In the genomic region with DNA sequence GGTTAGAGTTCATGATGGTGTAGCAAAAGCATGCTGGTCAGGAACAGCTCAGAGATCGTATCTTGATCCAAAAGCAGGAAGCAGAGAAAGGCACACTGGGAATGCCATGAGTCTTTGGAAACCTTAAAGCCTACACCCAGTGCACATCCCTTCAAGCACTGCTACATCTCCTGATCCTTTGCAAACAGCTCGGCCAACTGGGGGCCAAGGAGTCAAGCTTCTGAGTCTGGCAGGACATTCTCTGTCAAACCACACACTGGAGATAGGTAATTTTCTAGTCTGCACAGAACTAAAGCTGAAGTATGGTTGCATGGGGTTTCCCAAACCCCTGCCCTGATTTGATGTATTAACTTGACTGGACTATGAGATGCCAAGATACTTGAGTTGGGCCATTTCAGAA, we compare ENCODE assay signal across 32 mouse cellular contexts. TPM values are rescaled to one million over a fixed set of nuclear protein-coding genes. Genes with fewer than 3 reads are reported as not detected.
"Had no signal": no experiment of that assay in that cellular context is flagged by ENCODE, and none has a peak within 500 bp of the region (broad histone marks: within the 10 kb centered on the region; RNA-seq: fewer than 3 reads in every experiment).

No protein-coding gene starts in this region.

- H3K9ac ChIP-seq: embryonic facial prominence, embryonic 12.5 days; embryonic facial prominence, embryonic 13.5 days; embryonic facial prominence, embryonic 15.5 days; forebrain, embryonic 12.5 days; forebrain, embryonic 13.5 days; forebrain, embryonic 15.5 days; forebrain, postnatal 0 days had no signal

- H3K4me2 ChIP-seq: embryonic facial prominence, embryonic 12.5 days; embryonic facial prominence, embryonic 13.5 days; embryonic facial prominence, embryonic 15.5 days; forebrain, embryonic 12.5 days; forebrain, embryonic 13.5 days; forebrain, embryonic 15.5 days had no signal

- H3K4me3 ChIP-seq: embryonic facial prominence, embryonic 10.5 days; embryonic facial prominence, embryonic 12.5 days; embryonic facial prominence, embryonic 13.5 days; embryonic facial prominence, embryonic 15.5 days; erythroblast, embryonic 14.5 days; forebrain, embryonic 10.5 days; forebrain, embryonic 12.5 days; forebrain, embryonic 13.5 days; forebrain, embryonic 15.5 days; gastrocnemius, adult 2 months; heart, adult 2 months had no signal

- ATAC-seq: forebrain, embryonic 13.5 days; forebrain, embryonic 14.5 days; forebrain, embryonic 15.5 days; forebrain, embryonic 16.5 days; forebrain, postnatal 0 days had no signal

- H3K27me3 ChIP-seq: embryonic facial prominence, embryonic 12.5 days; embryonic facial prominence, embryonic 13.5 days; embryonic facial prominence, embryonic 15.5 days; forebrain, embryonic 12.5 days; forebrain, embryonic 13.5 days; forebrain, embryonic 15.5 days had no signal

- H3K9me3 ChIP-seq: embryonic facial prominence, embryonic 10.5 days; embryonic facial prominence, embryonic 12.5 days; embryonic facial prominence, embryonic 13.5 days; embryonic facial prominence, embryonic 15.5 days; forebrain, embryonic 10.5 days; forebrain, embryonic 12.5 days; forebrain, embryonic 13.5 days; forebrain, embryonic 15.5 days had no signal

- H3K27ac ChIP-seq: embryonic facial prominence, embryonic 10.5 days; embryonic facial prominence, embryonic 12.5 days; embryonic facial prominence, embryonic 13.5 days; embryonic facial prominence, embryonic 15.5 days; forebrain, embryonic 10.5 days; forebrain, embryonic 12.5 days; forebrain, embryonic 13.5 days; forebrain, embryonic 15.5 days; gastrocnemius, adult 2 months; heart, adult 2 months had no signal

- DNase-seq: cerebellum, adult 8-10 months; cerebellum, adult 9-10 months; cerebellum, adult 9-11 months; cerebellum, postnatal 10 days; cerebellum, postnatal 14 days; cerebellum, postnatal 25 days; cerebellum, postnatal 36 days; embryo, embryonic 11 days; forebrain, postnatal 0 days; gastrocnemius, adult 2 months; gastrocnemius, postnatal 10 days; gastrocnemius, postnatal 14 days; gastrocnemius, postnatal 25 days; gastrocnemius, postnatal 36 days; heart, adult 18-20 months; heart, adult 2 months had no signal

- H3K4me1 ChIP-seq: forebrain, embryonic 12.5 days; forebrain, embryonic 13.5 days; forebrain, embryonic 15.5 days had no signal

RNA-seq across cellular contexts. Expression of a gene that starts 4.9 kb away (rescaled TPM):
- polyA plus RNA-seq: erythroblast, embryonic 14.5 days had no signal

RNA-seq across cellular contexts. Expression of a gene that starts 46.6 kb away (rescaled TPM):
- polyA plus RNA-seq: embryonic facial prominence, embryonic 10.5 days; embryonic facial prominence, embryonic 11.5 days; embryonic facial prominence, embryonic 12.5 days; embryonic facial prominence, embryonic 14.5 days; embryonic facial prominence, embryonic 15.5 days; erythroblast, embryonic 14.5 days; forebrain, embryonic 10.5 days; forebrain, embryonic 11.5 days; forebrain, embryonic 12.5 days; forebrain, embryonic 13.5 days; forebrain, embryonic 14.5 days; forebrain, embryonic 15.5 days; heart, adult 2 months had no signal

RNA-seq across cellular contexts. Expression of a gene that starts 55.7 kb away (rescaled TPM):
- polyA plus RNA-seq: cortical plate, adult 2 months; embryonic facial prominence, embryonic 10.5 days; embryonic facial prominence, embryonic 12.5 days; embryonic facial prominence, embryonic 13.5 days; embryonic facial prominence, embryonic 14.5 days; embryonic facial prominence, embryonic 15.5 days; erythroblast, embryonic 14.5 days; forebrain, embryonic 10.5 days; forebrain, embryonic 11.5 days; forebrain, embryonic 12.5 days; forebrain, embryonic 13.5 days; forebrain, embryonic 14.5 days; forebrain, embryonic 15.5 days; forebrain, embryonic 16.5 days; forebrain, postnatal 0 days; frontal cortex, adult 2 months had no signal
